9 mouse cellular contexts compared by ENCODE assay signal in genomic region chr19:5956685-5957084, GRCm38 (mm10). TPM values are rescaled to one million over a fixed set of nuclear protein-coding genes. Genes with fewer than 3 reads are reported as not detected.
DNase-seq lines count a peak whose midpoint lies in the region; ATAC-seq lines count a peak whose summit lies in the region.
"Had no signal": no experiment of that assay in that cellular context is flagged by ENCODE, and none has a peak within 500 bp of the region (broad histone marks: within the 10 kb centered on the region; RNA-seq: fewer than 3 reads in every experiment).

No protein-coding gene starts in this region.

- H3K9ac ChIP-seq in embryonic facial prominence, embryonic 12.5 days: no peak overlapping the region
- H3K9ac ChIP-seq in heart, embryonic 14.5 days (ENCODE audit: low read length): no peak overlapping the region
- H3K9ac ChIP-seq: midbrain, embryonic 12.5 days had no signal

- H3K27ac ChIP-seq in embryonic facial prominence, embryonic 12.5 days: no peak overlapping the region
- H3K27ac ChIP-seq in heart, embryonic 14.5 days (replicated peaks in 1 of 2; ENCODE audit: control insufficient read depth in 1 of 2, insufficient read depth in 1 of 2, low read depth in 2 of 2, low read length in 2 of 2): peak overlapping the region in 1 of 2 experiments; percentile 72; a peak in 2 of 4 replicates
- H3K27ac ChIP-seq: midbrain, embryonic 12.5 days had no signal

- no peak overlapping the region for H3K4me3 ChIP-seq in embryonic facial prominence, embryonic 12.5 days
- H3K4me3 ChIP-seq in heart, embryonic 14.5 days (ENCODE audit: control insufficient read depth in 1 of 2, insufficient read depth in 1 of 2, low read depth in 1 of 2, low read length in 2 of 2): no peak overlapping the region
- H3K4me3 ChIP-seq: midbrain, embryonic 12.5 days had no signal

- peak; percentile 85 for DNase-seq in ES-CJ7 (ENCODE audit: low read depth, low spot score)
- peak; percentile 86 to 90 for DNase-seq in adrenal gland, postnatal 36 days
- DNase-seq in kidney, postnatal 25 days: peak; percentile 82 to 83
- DNase-seq in lung, adult 18-20 months: peak; percentile 80 to 87
- DNase-seq in right cerebral cortex, adult 18-20 months: peak; percentile 78
- peak; percentile 76 to 82 for DNase-seq in urinary bladder, adult 18-20 months (ENCODE audit: low spot score in 2 of 2)

- peaks cover 66% of the 10 kb centered on the region for H3K36me3 ChIP-seq in embryonic facial prominence, embryonic 12.5 days
- H3K36me3 ChIP-seq in heart, embryonic 14.5 days (ENCODE audit: control insufficient read depth, insufficient read depth, low read length): peaks cover 47% of the 10 kb centered on the region

- no peaks in the 10 kb centered on the region for H3K9me3 ChIP-seq in embryonic facial prominence, embryonic 12.5 days
- no peaks in the 10 kb centered on the region for H3K9me3 ChIP-seq in heart, embryonic 14.5 days (ENCODE audit: control insufficient read depth, low read length)
- H3K9me3 ChIP-seq: midbrain, embryonic 12.5 days had no signal

- no peaks in the 10 kb centered on the region for H3K27me3 ChIP-seq in embryonic facial prominence, embryonic 12.5 days
- no peaks in the 10 kb centered on the region for H3K27me3 ChIP-seq in heart, embryonic 14.5 days (ENCODE audit: control insufficient read depth, insufficient read depth, low read length)
- H3K27me3 ChIP-seq: midbrain, embryonic 12.5 days had no signal

- 31% methylated on average over 3 of the region's 3 CpGs for WGBS in embryonic facial prominence, embryonic 12.5 days
- WGBS in heart, embryonic 14.5 days: 18% methylated on average over 3 of the region's 3 CpGs

- H3K4me1 ChIP-seq in embryonic facial prominence, embryonic 12.5 days: peaks cover 13% of the 10 kb centered on the region; the same call in 1 of the 2 replicates
- H3K4me1 ChIP-seq in heart, embryonic 14.5 days (ENCODE audit: control insufficient read depth in 2 of 2, insufficient read depth in 2 of 2, low read length in 2 of 2): peaks cover 35 to 36% of the 10 kb centered on the region in 2 experiments

- peak; percentile 59; the same call in 1 of the 2 replicates for ATAC-seq in embryonic facial prominence, embryonic 12.5 days (ENCODE audit: insufficient number of reproducible peaks, insufficient read depth, low FRiP score, low TSS enrichment)
- no peak for ATAC-seq in heart, embryonic 14.5 days (ENCODE audit: insufficient number of reproducible peaks, insufficient read depth, low FRiP score, low read depth)

- no peak overlapping the region for H3K4me2 ChIP-seq in embryonic facial prominence, embryonic 12.5 days (replicated peaks)
- H3K4me2 ChIP-seq in heart, embryonic 14.5 days (ENCODE audit: low read length): peak overlapping the region; percentile 38; the same call in 1 of the 2 replicates
- H3K4me2 ChIP-seq: midbrain, embryonic 12.5 days had no signal

RNA-seq across cellular contexts. Expression of gene Pola2, which starts 7.3 kb away (rescaled TPM):
- 10 to 100 TPM; 22.9 to 23.7 TPM for total RNA-seq in adrenal gland, postnatal 36 days (2021)
- 80.5 and 82.9 TPM in 2 replicates for polyA plus RNA-seq in embryonic facial prominence, embryonic 12.5 days (2016; fragmentation: Nextera tagmentation; extraction: Ambion mirVana)
- 42.7 and 45.1 TPM in 2 replicates for polyA plus RNA-seq in heart, embryonic 14.5 days (2014; fragmentation: Nextera tagmentation; extraction: Ambion mirVana)

RNA-seq across cellular contexts. Expression of gene Slc22a20, which starts 29.3 kb away (rescaled TPM):
- not detected for total RNA-seq in adrenal gland, postnatal 36 days (2021)
- polyA plus RNA-seq in embryonic facial prominence, embryonic 12.5 days (2016; fragmentation: Nextera tagmentation; extraction: Ambion mirVana): not detected in 2 replicates
- not detected in 2 replicates for polyA plus RNA-seq in heart, embryonic 14.5 days (2014; fragmentation: Nextera tagmentation; extraction: Ambion mirVana)
- polyA plus RNA-seq: midbrain, embryonic 12.5 days had no signal

RNA-seq across cellular contexts. Expression of gene Cdc42ep2, which starts 32.1 kb away (rescaled TPM):
- 1 to 10 TPM; 6.0 to 6.2 TPM for total RNA-seq in adrenal gland, postnatal 36 days (2021)
- polyA plus RNA-seq in embryonic facial prominence, embryonic 12.5 days (2016; fragmentation: Nextera tagmentation; extraction: Ambion mirVana): 3.6 and 4.2 TPM in 2 replicates
- polyA plus RNA-seq in heart, embryonic 14.5 days (2014; fragmentation: Nextera tagmentation; extraction: Ambion mirVana): 9.1 and 9.7 TPM in 2 replicates

RNA-seq across cellular contexts. Expression of gene Dpf2, which starts 43.9 kb away (rescaled TPM):
- 100 to 1,000 TPM in 1 of 2 experiments, 10 to 100 TPM in 1; 89.6 to 120 TPM for total RNA-seq in adrenal gland, postnatal 36 days (2021)
- 192 and 207 TPM in 2 replicates for polyA plus RNA-seq in embryonic facial prominence, embryonic 12.5 days (2016; fragmentation: Nextera tagmentation; extraction: Ambion mirVana)
- polyA plus RNA-seq in heart, embryonic 14.5 days (2014; fragmentation: Nextera tagmentation; extraction: Ambion mirVana): 85.8 and 86.9 TPM in 2 replicates

RNA-seq across cellular contexts. Expression of gene Capn1, which starts 59.0 kb away (rescaled TPM):
- 10 to 100 TPM; 27.9 to 35.6 TPM for total RNA-seq in adrenal gland, postnatal 36 days (2021)
- polyA plus RNA-seq in embryonic facial prominence, embryonic 12.5 days (2016; fragmentation: Nextera tagmentation; extraction: Ambion mirVana): 7.0 and 7.7 TPM in 2 replicates
- 6.5 and 7.3 TPM in 2 replicates for polyA plus RNA-seq in heart, embryonic 14.5 days (2014; fragmentation: Nextera tagmentation; extraction: Ambion mirVana)
